ENCODE assay signal across 8 mouse cellular contexts in the genomic region with DNA sequence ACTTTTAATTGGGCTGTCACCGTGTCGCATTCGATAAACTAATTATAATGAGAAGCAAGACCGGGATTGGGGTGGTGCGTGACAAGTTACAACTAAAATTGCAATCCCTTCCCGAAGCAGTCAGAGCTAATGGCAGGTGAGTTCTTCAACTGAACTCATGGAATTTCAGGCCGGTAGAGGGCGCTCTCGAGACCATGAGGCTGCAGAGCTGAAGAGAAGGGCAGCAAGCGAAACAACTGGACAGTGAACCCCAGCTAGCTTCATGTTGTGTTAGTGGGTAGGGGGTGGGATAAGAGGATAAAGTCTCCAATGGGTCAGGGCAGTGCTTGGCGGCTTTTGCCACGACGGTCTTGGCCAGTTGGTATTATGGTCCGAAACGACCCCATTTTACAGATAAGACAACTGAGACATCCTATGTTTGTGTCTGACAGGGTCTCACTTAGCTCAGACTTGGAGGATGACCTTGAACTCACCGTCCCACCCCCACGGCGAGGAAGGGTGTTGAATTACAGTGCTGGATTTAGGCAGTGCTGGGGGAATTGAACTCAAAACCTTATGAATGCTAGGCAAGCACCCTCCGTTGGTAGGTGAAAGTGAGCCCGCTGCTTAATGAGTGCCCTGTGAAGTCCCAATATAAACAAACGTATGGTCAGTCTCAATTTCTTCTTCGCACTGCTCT. TPM values are rescaled to one million over a fixed set of nuclear protein-coding genes. Genes with fewer than 3 reads are reported as not detected.
DNase-seq lines count a peak whose midpoint lies in the region; ATAC-seq and TF ChIP-seq lines count a peak whose summit lies in the region.

No protein-coding gene starts in this region.

- 11% methylated on average over 22 of the region's 22 CpGs for WGBS in heart, embryonic 14.5 days
- 12% methylated on average over 22 of the region's 22 CpGs for WGBS in liver, embryonic 11.5 days

- no peaks in the 10 kb centered on the region for H3K9me3 ChIP-seq in heart, embryonic 14.5 days (ENCODE audit: control insufficient read depth, low read length)
- H3K9me3 ChIP-seq in liver, embryonic 11.5 days (ENCODE audit: control insufficient read depth, low read length): no peaks in the 10 kb centered on the region

- H3K79me3 ChIP-seq in C2C12 (ENCODE audit: low read depth): no peaks in the 10 kb centered on the region

- H3ac ChIP-seq in C2C12 (ENCODE audit: control insufficient read depth, insufficient read length, low read depth): no peak overlapping the region

- no peak overlapping the region for H3K27ac ChIP-seq in embryonic fibroblast, embryonic 13.5 days (ENCODE audit: insufficient read depth, low read length)
- no peak overlapping the region for H3K27ac ChIP-seq in heart, embryonic 14.5 days (replicated peaks in 1 of 2; ENCODE audit: control insufficient read depth in 1 of 2, insufficient read depth in 1 of 2, low read depth in 2 of 2, low read length in 2 of 2)
- no peak overlapping the region for H3K27ac ChIP-seq in liver, embryonic 11.5 days (ENCODE audit: low read depth, low read length)

- H3K4me1 ChIP-seq in embryonic fibroblast, embryonic 13.5 days (ENCODE audit: control insufficient read depth, insufficient read depth, low read length): no peaks in the 10 kb centered on the region
- H3K4me1 ChIP-seq in heart, embryonic 14.5 days (ENCODE audit: control insufficient read depth in 2 of 2, insufficient read depth in 2 of 2, low read length in 2 of 2): peaks cover 3 to 5% of the 10 kb centered on the region in 2 experiments; a peak in 1 of 4 replicates
- H3K4me1 ChIP-seq in liver, embryonic 11.5 days (replicated peaks; ENCODE audit: control insufficient read depth, insufficient read depth, low read length): no peaks in the 10 kb centered on the region

- TF ChIP-seq CTCF in C2C12 (IDR thresholded peaks at IDR 0.05; ENCODE audit: control insufficient read depth, insufficient read depth, insufficient read length): peak; percentile 15
- TF ChIP-seq CTCF in brain, embryonic 14.5 days (IDR thresholded peaks at IDR 0.05; ENCODE audit: borderline replicate concordance, extremely low read depth, insufficient read depth, insufficient read length): peak; percentile 84
- peak; percentile 48; the same call in 1 of the 2 replicates for TF ChIP-seq CTCF in embryonic fibroblast, embryonic 13.5 days (IDR thresholded peaks at IDR 0.05; ENCODE audit: borderline replicate concordance, insufficient read depth, low read length)

- H3K4me2 ChIP-seq in heart, embryonic 14.5 days (ENCODE audit: low read length): peak overlapping the region; percentile 98
- peak overlapping the region; percentile 78 for H3K4me2 ChIP-seq in liver, embryonic 11.5 days

- DNase-seq in brain, embryonic 14.5 days (ENCODE audit: low read depth): peak; percentile 91
- DNase-seq in kidney, postnatal 10 days: peak; percentile 86
- DNase-seq in liver, embryonic 11.5 days (ENCODE audit: low spot score): peak; percentile 54
- peak; percentile 9 for DNase-seq in naive thymus-derived CD4-positive, alpha-beta T cell, adult 2 months (ENCODE audit: low read depth)
- DNase-seq in thymus, postnatal 0 days (ENCODE audit: low spot score): peak; percentile 37

- H3K27me3 ChIP-seq in C2C12 (ENCODE audit: control insufficient read depth, insufficient read depth, insufficient read length): peaks cover 12% of the 10 kb centered on the region
- peaks cover 31% of the 10 kb centered on the region for H3K27me3 ChIP-seq in heart, embryonic 14.5 days (ENCODE audit: control insufficient read depth, insufficient read depth, low read length)
- peaks cover 28% of the 10 kb centered on the region for H3K27me3 ChIP-seq in liver, embryonic 11.5 days (replicated peaks; ENCODE audit: control insufficient read depth, insufficient read depth, low read length)

- H3K79me2 ChIP-seq in C2C12 (ENCODE audit: control insufficient read depth, insufficient read depth): no peaks in the 10 kb centered on the region

- no peaks in the 10 kb centered on the region for H3K36me3 ChIP-seq in C2C12 (ENCODE audit: control insufficient read depth, insufficient read depth)
- H3K36me3 ChIP-seq in heart, embryonic 14.5 days (ENCODE audit: control insufficient read depth, insufficient read depth, low read length): no peaks in the 10 kb centered on the region
- H3K36me3 ChIP-seq in liver, embryonic 11.5 days (ENCODE audit: control insufficient read depth, insufficient read depth, low read length): no peaks in the 10 kb centered on the region

- TF ChIP-seq POLR2A in brain, embryonic 14.5 days (IDR thresholded peaks at IDR 0.05; ENCODE audit: borderline replicate concordance, extremely low read depth, insufficient read depth, insufficient read length, poor library complexity, severe bottlenecking): no peak
- no peak for TF ChIP-seq POLR2A in embryonic fibroblast, embryonic 13.5 days (IDR thresholded peaks at IDR 0.05; ENCODE audit: low read depth, low read length)

- H3K4me3 ChIP-seq in C2C12 (ENCODE audit: insufficient read depth, poor library complexity, severe bottlenecking): no peak overlapping the region
- 0 out of 2 replicates have a peak overlapping the region, but pooled peaks have one; percentile 47 for H3K4me3 ChIP-seq in embryonic fibroblast, embryonic 13.5 days (ENCODE audit: insufficient read depth, low read length)
- peak overlapping the region; percentile 47 to 59 for H3K4me3 ChIP-seq in heart, embryonic 14.5 days (ENCODE audit: control insufficient read depth in 1 of 2, insufficient read depth in 1 of 2, low read depth in 1 of 2, low read length in 2 of 2)
- H3K4me3 ChIP-seq in liver, embryonic 11.5 days (ENCODE audit: low read depth, low read length): no peak overlapping the region

- ATAC-seq in heart, embryonic 14.5 days (ENCODE audit: insufficient number of reproducible peaks, insufficient read depth, low FRiP score, low read depth): no peak
- no peak for ATAC-seq in liver, embryonic 11.5 days (replicated peaks; ENCODE audit: low FRiP score)

- no peak overlapping the region; the same call in 1 of the 2 replicates for H3K9ac ChIP-seq in heart, embryonic 14.5 days (ENCODE audit: low read length)
- H3K9ac ChIP-seq in liver, embryonic 11.5 days (ENCODE audit: low read depth, low read length): no peak overlapping the region

TF ChIP-seq in C2C12, 6 proteins besides CTCF, POLR2A, EP300 and RAD21:
- TF ChIP-seq CEBPB (IDR thresholded peaks at IDR 0.05; ENCODE audit: low read depth) (no peak), USF1 (IDR thresholded peaks at IDR 0.05; ENCODE audit: low read depth) (no peak), MAX (IDR thresholded peaks at IDR 0.05) (no peak), MYOD1 (IDR thresholded peaks at IDR 0.05; ENCODE audit: control insufficient read depth, insufficient read length, low read depth) (no peak), FOSL1 (IDR thresholded peaks at IDR 0.05; ENCODE audit: insufficient read depth, low read length, poor library complexity, severe bottlenecking) (no peak), MYOG (IDR thresholded peaks at IDR 0.05; ENCODE audit: control insufficient read depth, extremely low read depth, insufficient read length) (no peak)

RNA-seq across cellular contexts. Expression of gene Slc16a14, which starts 1.3 kb away (rescaled TPM):
- polyA plus RNA-seq in C2C12 (2012; fragmentation: generic; extraction: Trizol): 0.02 TPM
- polyA plus RNA-seq in brain, embryonic 14.5 days (2012; rRNA removed): 8.8 and 10.9 TPM in 2 replicates
- polyA plus RNA-seq in embryonic fibroblast, embryonic 13.5 days (2011; ENCODE audit: insufficient read length, low read depth, missing spikeins): not detected in 2 replicates
- polyA plus RNA-seq in heart, embryonic 14.5 days (2014; fragmentation: Nextera tagmentation; extraction: Ambion mirVana): 0.12 and 0.44 TPM in 2 replicates
- polyA plus RNA-seq in liver, embryonic 11.5 days (2014; fragmentation: Nextera tagmentation; extraction: Ambion mirVana): 0.08 TPM in 1 of 2 replicates, not detected in the other
- 0.04 and 0.12 TPM in 2 replicates for polyA plus RNA-seq in thymus, postnatal 0 days (2015; fragmentation: Nextera tagmentation; extraction: Ambion mirVana)

Comparison
In these comparisons a context has a peak if more than half of its experiments do, and no peak if none do; other contexts are left out.
1. H3K4me3 ChIP-seq: peak in embryonic fibroblast, embryonic 13.5 days (single experiment) and heart, embryonic 14.5 days (2 of 2); none in C2C12 (single experiment) and liver, embryonic 11.5 days (single experiment).
2. CTCF ChIP-seq: peak in every context shown above with its lines; median percentile 84 in brain, embryonic 14.5 days; 48 in embryonic fibroblast, embryonic 13.5 days; 15 in C2C12.
3. DNase-seq: peak in every context shown above with its lines; median percentile 91 in brain, embryonic 14.5 days; 86 in kidney, postnatal 10 days; 54 in liver, embryonic 11.5 days; 37 in thymus, postnatal 0 days; 9 in naive thymus-derived CD4-positive, alpha-beta T cell, adult 2 months.